Mouse (Mus musculus): ENCODE measurements at regions not wholly inside any gene's neighbourhood (a gene's known extent, or its start where the extent isn't known, plus 50 kb on each side); places are given as distances from the start of the nearest gene placed in this dataset.

DNA sequence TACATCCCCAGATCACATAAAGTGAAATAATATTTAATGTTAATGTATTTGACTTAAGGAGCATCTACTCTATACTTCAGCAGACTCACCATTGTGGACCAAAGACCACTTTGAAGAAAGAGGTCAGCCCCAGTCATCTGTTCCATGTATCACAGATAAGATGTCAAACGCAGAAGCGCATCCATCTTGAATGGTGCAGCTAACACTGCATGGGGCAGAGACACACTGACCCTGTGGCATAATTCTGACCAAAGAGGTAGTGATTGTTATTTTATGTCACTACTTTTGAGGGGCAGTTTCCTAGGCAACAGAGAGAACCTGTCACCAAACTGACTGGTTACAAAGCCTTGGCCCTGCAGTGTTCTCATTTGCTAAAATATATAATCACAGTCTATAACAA, 97.8 kb upstream of the Tmtc1 start:
- no peak for DNase-seq (ENCODE audit: low spot score)

- DNase-seq (ENCODE audit: low spot score), result no peak
Measured at GRCm38 (mm10) chr6:148539207-148539960, 95.2 kb upstream of the Tmtc1 start.

- no peak for DNase-seq (ENCODE audit: low spot score)
Measured at GRCm38 (mm10) chr6:148534364-148534763, 90.2 kb upstream of the Tmtc1 start.

DNA sequence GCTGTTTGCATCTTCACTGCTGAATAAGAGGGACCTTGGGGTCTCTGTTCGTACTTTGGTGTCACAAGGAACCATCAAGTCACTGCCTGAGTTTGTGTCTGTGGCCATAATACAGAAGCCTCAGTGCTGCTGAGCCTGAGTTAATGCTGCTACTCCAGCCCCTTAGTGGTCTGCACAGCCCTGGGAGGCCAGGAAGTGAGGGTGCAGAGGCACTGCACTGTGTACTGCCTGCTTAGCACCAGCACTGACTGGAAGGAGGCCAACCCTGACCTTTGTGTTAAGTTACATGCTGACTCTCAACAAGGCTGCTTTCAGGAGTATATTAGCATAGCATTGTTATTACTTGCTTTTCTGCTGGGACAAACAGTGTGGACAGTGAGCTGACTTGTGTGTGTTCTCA, 86.9 kb upstream of the Tmtc1 start:
- DNase-seq (ENCODE audit: low spot score), result no peak

GRCm38 (mm10) chr6:148528611-148529010, 84.4 kb upstream of the Tmtc1 start:
- DNase-seq (ENCODE audit: low spot score), result no peak

GRCm38 (mm10) chr6:148522893-148523292, 78.7 kb upstream of the Tmtc1 start:
- no peak for DNase-seq (ENCODE audit: low spot score)

DNA sequence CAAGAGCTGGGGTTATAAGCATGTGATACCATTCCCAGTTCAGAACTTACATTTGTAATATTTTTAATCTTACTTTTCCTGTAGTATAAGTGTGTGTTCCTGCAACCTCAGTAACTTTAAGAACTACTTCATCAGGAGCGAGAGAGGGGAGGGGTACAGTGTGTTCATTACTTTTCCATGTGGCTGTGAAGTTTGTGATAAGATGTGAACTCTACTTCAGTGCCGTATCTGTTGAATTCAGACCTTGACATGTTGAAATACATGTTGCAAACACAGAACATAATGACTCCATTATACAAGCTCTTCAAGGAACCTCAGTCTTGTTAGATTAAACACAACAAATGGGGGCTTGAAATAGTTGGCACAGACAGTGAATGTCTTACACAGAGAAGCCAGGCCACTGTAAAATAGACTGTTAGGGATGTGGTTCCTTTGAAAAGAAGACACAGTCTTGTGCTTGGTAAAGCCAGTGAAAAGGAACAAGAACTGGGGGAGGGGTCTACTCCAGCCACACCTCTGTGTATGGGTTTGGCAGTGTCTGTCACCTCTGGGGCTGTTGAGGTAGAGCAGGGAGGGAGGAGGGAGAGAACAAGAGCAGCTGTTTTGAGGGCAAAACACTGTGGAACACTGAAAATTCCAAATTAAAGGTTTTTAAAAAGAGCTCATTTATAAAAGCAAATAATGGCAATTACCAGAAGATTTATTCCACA, 73.5 kb upstream of the Tmtc1 start:
- no peak for DNase-seq (ENCODE audit: low spot score)

- no peak for DNase-seq (ENCODE audit: low spot score)
Measured at GRCm38 (mm10) chr6:148516654-148517053, 72.5 kb upstream of the Tmtc1 start.

DNA sequence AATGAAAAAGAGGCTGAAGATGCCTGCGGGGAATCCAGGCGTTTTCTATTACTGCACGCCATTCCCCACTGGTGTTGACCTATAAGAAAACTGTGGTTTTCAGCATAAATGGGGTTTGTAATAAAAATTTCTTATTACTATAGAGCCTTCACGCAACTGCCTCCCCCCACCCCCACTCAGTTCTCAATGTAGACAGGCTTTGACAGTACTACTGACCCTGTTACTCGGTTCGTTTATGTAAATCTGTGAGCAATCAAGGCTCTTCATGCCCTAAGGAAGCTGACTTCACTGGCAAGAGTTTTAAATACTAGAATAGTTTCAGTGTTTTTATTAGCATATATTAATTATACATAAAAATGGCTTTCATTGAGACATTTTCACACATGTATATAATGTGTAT, 70.9 kb upstream of the Tmtc1 start:
- no peak for DNase-seq (ENCODE audit: low spot score)

GRCm38 (mm10) chr6:148514645-148515044, 70.5 kb upstream of the Tmtc1 start:
- no peak for DNase-seq (ENCODE audit: low spot score)

GRCm38 (mm10) chr6:148514124-148514523, 69.9 kb upstream of the Tmtc1 start:
- DNase-seq (ENCODE audit: low spot score), result no peak

GRCm38 (mm10) chr6:148513134-148513533, 68.9 kb upstream of the Tmtc1 start:
- DNase-seq (ENCODE audit: low spot score), result no peak

GRCm38 (mm10) chr6:148505325-148505724, 61.1 kb upstream of the Tmtc1 start:
- DNase-seq (ENCODE audit: low spot score), result no peak

GRCm38 (mm10) chr6:148500251-148501179, 56.3 kb upstream of the Tmtc1 start:
- DNase-seq (ENCODE audit: low spot score), result no peak
